Mouse (Mus musculus) kidney, adult 2 months (tissue): ENCODE data around the gene Tmem242. TPM values are rescaled to one million over a fixed set of nuclear protein-coding genes. Genes with fewer than 3 reads are reported as not detected.
A peak's percentile ranks its signal among the peaks of the same experiment; 100 is the strongest.

ENCODE experiments used
- DNase-seq: peaks from one replicate; pipeline ENCODE4 v3.0.0; 2021
- H3K27ac ChIP-seq: fragments of 200-500 bp; 2 replicates; pipeline ENCODE4 v1.5.1; 2012; ENCODE audit warnings: low read depth, low read length, control low read depth, inconsistent platforms; ENCODE audit not compliant: insufficient read depth
- H3K27me3 ChIP-seq: fragments of 200-500 bp; replicated peaks from 2 replicates; pipeline ENCODE4 v1.6.1; 2012; ENCODE audit warnings: mild to moderate bottlenecking, moderate library complexity, low read length, inconsistent platforms; ENCODE audit not compliant: control insufficient read depth, insufficient read depth
- H3K36me3 ChIP-seq: fragments of 200-500 bp; 2 replicates; pipeline ENCODE4 v1.6.1; 2012; ENCODE audit warnings: mild to moderate bottlenecking, moderate library complexity, low read length, inconsistent platforms; ENCODE audit not compliant: control insufficient read depth, insufficient read depth
- H3K4me1 ChIP-seq: fragments of 200-500 bp; 2 replicates; pipeline ENCODE4 v1.6.1; 2011; ENCODE audit warnings: low read length; ENCODE audit not compliant: control insufficient read depth, insufficient read depth
- H3K4me3 ChIP-seq: fragments of 200-500 bp; 2 replicates; pipeline ENCODE4 v1.5.1; 2011; ENCODE audit warnings: mild to moderate bottlenecking, low read depth, low read length, control low read depth; ENCODE audit not compliant: insufficient read depth
- CTCF ChIP-seq: fragments of 200-500 bp; conservative IDR thresholded peaks from 2 replicates; pipeline ENCODE4 v1.5.1; 2011; ENCODE audit warnings: low read depth, mild to moderate bottlenecking, control low read depth, low read length, moderate library complexity, mixed read lengths; ENCODE audit not compliant: insufficient read depth, insufficient read length
- POLR2A ChIP-seq: fragments of 200-500 bp; IDR thresholded peaks from one replicate; pipeline ENCODE4 v1.6.1; 2011; ENCODE audit warnings: low read depth, low read length, control low read depth
- WGBS: fragments of 180-500 bp; shearing (Covaris S2); methylation state at CpG from one replicate; pipeline ENCODE4 v1.1.7; 2018; 5-methylcytosine and 5-hydroxymethylcytosine counted together
- polyA plus RNA-seq: library from polyadenylated mRNA; depleted of rRNA; stranded (reverse); fragments of >200 nt; gene quantifications from 2 replicates; pipeline ENCODE4 v1.2.3, GENCODE M21; 2012

Gene Tmem242
- polyA plus RNA-seq, 1 experiment = 28.2 TPM

DNA sequence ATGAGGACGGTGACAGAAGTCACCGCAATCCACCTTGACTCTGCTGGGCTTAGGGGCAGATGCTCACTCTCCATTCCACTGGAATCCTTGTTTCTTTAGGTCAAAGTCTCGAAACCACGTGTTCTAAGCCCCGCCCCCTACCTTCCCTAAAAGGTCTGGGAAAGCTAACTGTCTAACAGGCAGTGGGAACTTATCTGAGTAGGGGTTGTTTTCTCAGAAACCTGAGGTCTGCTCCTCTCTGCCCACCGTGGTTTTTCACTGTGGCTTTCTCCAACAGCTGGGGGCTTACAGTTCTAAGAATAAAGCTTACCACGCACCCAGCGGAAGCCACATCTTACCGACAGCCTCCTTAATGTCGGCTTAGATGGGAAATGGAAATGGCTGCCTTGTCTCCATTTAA is 33.5 kb downstream of the Tmem242 start:
- TF ChIP-seq CTCF = no peak
- no peak for TF ChIP-seq POLR2A
- no peak overlapping the region for H3K4me3 ChIP-seq
- WGBS = 29% methylated on average over 10 of the region's 10 CpGs
- no peaks in the 10 kb centered on the region for H3K36me3 ChIP-seq
- H3K27me3 ChIP-seq = no peaks in the 10 kb centered on the region
- H3K27ac ChIP-seq = no peak overlapping the region
- DNase-seq = peak; percentile 65
- no peaks in the 10 kb centered on the region; the same call in 1 of the 2 replicates for H3K4me1 ChIP-seq

- 90% methylated on average over 6 of the region's 6 CpGs for WGBS
- no peak overlapping the region for H3K27ac ChIP-seq
- no peak for DNase-seq
- H3K27me3 ChIP-seq = no peaks in the 10 kb centered on the region
- H3K36me3 ChIP-seq = no peaks in the 10 kb centered on the region
- H3K4me1 ChIP-seq = no peaks in the 10 kb centered on the region; the same call in 1 of the 2 replicates
- TF ChIP-seq POLR2A = no peak
- no peak for TF ChIP-seq CTCF
- H3K4me3 ChIP-seq = no peak overlapping the region
Observed at GRCm38 (mm10) chr17:5403885-5404284, 36.2 kb downstream of the Tmem242 start.

DNA sequence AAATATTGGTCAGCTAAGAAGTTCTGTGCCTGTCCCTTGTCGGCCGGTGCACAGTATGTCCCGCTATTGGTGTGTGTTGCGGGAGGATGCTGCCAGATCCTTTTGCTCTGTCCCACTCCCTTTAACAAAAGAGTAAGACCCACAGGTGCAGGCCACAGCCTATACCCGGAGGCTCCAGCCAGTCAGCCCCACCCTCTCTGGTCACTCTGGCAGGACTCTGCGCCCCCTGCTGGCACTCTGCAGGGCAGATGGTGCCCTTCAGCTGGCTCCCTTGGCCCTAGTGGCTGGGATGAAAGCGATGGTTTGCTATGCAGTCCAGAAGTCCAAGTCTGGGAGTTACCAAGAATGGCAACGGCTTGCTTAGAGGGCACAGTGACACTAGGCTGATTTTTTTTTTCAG is 37.4 kb downstream of the Tmem242 start:
- Histone ChIP-seq H3K27me3 (no peaks in the 10 kb centered on the region), H3K4me1 (no peaks in the 10 kb centered on the region; the same call in 1 of the 2 replicates), H3K36me3 (no peaks in the 10 kb centered on the region), H3K27ac (no peak overlapping the region), H3K4me3 (no peak overlapping the region)
- TF ChIP-seq POLR2A (no peak), CTCF (peak; percentile 87)
- peak; percentile 94 for DNase-seq
- WGBS = 26% methylated on average over 8 of the region's 8 CpGs

DNA sequence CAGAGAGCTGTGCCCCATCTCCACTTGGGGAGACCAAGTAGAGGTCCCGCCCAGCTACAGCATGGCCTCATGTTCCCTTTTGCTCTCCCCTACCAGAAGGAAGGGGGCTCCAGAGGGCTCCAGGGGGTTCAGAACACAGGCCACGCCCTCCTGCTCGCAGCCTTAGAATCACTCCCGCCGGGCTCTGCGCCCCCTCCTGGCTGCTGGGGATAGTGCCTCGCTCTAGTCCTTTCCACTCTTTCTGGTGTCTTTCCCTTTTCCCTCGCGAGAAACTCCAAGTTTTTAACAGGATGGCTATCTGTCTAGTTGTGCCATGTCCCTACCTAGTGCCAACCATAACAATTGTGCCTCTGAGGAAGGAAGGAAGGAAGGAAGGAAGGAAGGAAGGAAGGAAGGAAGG is 38.0 kb downstream of the Tmem242 start:
- Histone ChIP-seq H3K27me3 (no peaks in the 10 kb centered on the region), H3K27ac (no peak overlapping the region), H3K4me1 (no peaks in the 10 kb centered on the region; the same call in 1 of the 2 replicates), H3K36me3 (no peaks in the 10 kb centered on the region), H3K4me3 (no peak overlapping the region)
- peak; percentile 66 for TF ChIP-seq CTCF
- no peak for TF ChIP-seq POLR2A
- WGBS = 14% methylated on average over 9 of the region's 9 CpGs
- DNase-seq = peak; percentile 60

GRCm38 (mm10) chr17:5401288-5401687 is 38.8 kb downstream of the Tmem242 start:
- TF ChIP-seq CTCF (no peak), POLR2A (no peak)
- H3K27me3 ChIP-seq = no peaks in the 10 kb centered on the region
- H3K27ac ChIP-seq = no peak overlapping the region
- H3K4me3 ChIP-seq = no peak overlapping the region
- no peaks in the 10 kb centered on the region; the same call in 1 of the 2 replicates for H3K4me1 ChIP-seq
- 89% methylated on average over 10 of the region's 10 CpGs for WGBS
- no peak for DNase-seq
- H3K36me3 ChIP-seq = no peaks in the 10 kb centered on the region

DNA sequence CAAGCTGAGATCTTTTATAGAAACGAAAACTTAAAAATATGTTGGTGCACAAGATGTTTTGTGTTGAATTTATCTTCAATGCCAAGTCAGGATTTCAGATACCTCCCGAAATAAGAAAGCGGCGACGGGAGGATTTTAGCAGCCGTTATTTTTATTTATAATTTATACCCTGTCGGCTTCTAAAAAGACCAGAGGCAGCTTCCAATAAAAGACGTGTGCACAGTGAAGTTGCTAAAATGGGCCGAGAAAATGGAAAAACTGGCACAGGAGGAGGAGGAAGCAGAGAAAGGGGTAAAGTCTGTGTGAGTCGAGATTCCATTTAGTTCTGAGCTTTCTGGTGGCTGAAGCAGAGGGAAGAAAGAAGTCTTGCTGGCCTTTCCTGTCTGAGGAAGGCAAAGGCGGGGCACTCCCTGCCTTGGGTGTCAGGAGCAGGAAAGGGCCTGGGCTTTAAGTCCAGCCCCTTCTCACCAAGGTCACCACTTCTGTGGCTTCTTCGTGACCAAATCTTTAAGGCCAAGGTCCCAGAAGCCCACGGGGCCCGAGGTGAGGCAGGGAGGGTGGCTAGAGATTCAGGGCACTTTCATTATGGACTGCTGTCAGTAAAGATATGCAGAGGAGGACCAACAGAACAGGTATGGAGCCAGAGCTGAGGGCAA is 39.5 kb downstream of the Tmem242 start:
- TF ChIP-seq POLR2A = no peak
- no peak for TF ChIP-seq CTCF
- 57% methylated on average over 14 of the region's 14 CpGs for WGBS
- H3K27me3 ChIP-seq = no peaks in the 10 kb centered on the region

GRCm38 (mm10) chr17:5397148-5398007 is 42.7 kb downstream of the Tmem242 start:
- TF ChIP-seq CTCF (peak; percentile 96), POLR2A (no peak)
- H3K36me3 ChIP-seq = no peaks in the 10 kb centered on the region
- 24% methylated on average over 33 of the region's 33 CpGs for WGBS
- no peak overlapping the region for H3K27ac ChIP-seq
- no peaks in the 10 kb centered on the region for H3K27me3 ChIP-seq
- H3K4me1 ChIP-seq = no peaks in the 10 kb centered on the region
- H3K4me3 ChIP-seq = no peak overlapping the region
- peak; percentile 85 for DNase-seq

More for the DNA sequence above, 39.5 kb downstream of the Tmem242 start:
- no peak for DNase-seq
- Histone ChIP-seq H3K27ac (no peak overlapping the region), H3K4me3 (no peak overlapping the region), H3K4me1 (no peaks in the 10 kb centered on the region; the same call in 1 of the 2 replicates), H3K36me3 (no peaks in the 10 kb centered on the region)
